Comparison of ENCODE assay signal across 24 mouse cellular contexts in genomic region chr9:120965007-120965406, GRCm38 (mm10). TPM values are rescaled to one million over a fixed set of nuclear protein-coding genes. Genes with fewer than 3 reads are reported as not detected.
DNase-seq lines count a peak whose midpoint lies in the region; TF ChIP-seq lines count a peak whose summit lies in the region.
"Had no signal": no experiment of that assay in that cellular context is flagged by ENCODE, and none has a peak within 500 bp of the region (broad histone marks: within the 10 kb centered on the region; RNA-seq: fewer than 3 reads in every experiment).

No protein-coding gene starts in this region.

- TF ChIP-seq CTCF in layer of hippocampus, adult 2 months (conservative IDR thresholded peaks at IDR 0.05) = no peak

- peak overlapping the region; percentile 14; the same call in 1 of the 2 replicates for H3K27ac ChIP-seq in layer of hippocampus, adult 2 months
- H3K27ac ChIP-seq: embryonic facial prominence, embryonic 12.5 days; embryonic facial prominence, embryonic 15.5 days; forebrain, embryonic 12.5 days; hindbrain, embryonic 14.5 days; hindbrain, postnatal 0 days had no signal

- DNase-seq in adrenal gland, adult (ENCODE audit: inconsistent age in 2 of 2, low spot score in 1 of 2) = peak; percentile 47 to 64
- no peak for DNase-seq in adrenal gland, adult 8-10 months
- peak; percentile 33 to 49 for DNase-seq in adrenal gland, postnatal 36 days
- DNase-seq in adrenal gland, postnatal 4 days (ENCODE audit: low spot score in 2 of 2) = no peak
- DNase-seq in layer of hippocampus, adult 2 months (ENCODE audit: low spot score in 2 of 2) = no peak
- no peak for DNase-seq in layer of hippocampus, postnatal 36 days
- peak; percentile 35 for DNase-seq in brain, adult 2 months (ENCODE audit: low read depth, low spot score)
- no peak for DNase-seq in urinary bladder, postnatal 25 days (ENCODE audit: low spot score)
- DNase-seq: cerebellum, adult 11 months; cerebellum, adult 2 months; cerebellum, adult 9-11 months; cerebellum, postnatal 25 days; gastrocnemius, postnatal 10 days; gastrocnemius, postnatal 36 days; heart, adult 11 months; heart, postnatal 14 days; heart, postnatal 4 days; kidney, adult 18-20 months had no signal

- no peak overlapping the region for H3K4me3 ChIP-seq in layer of hippocampus, adult 2 months
- H3K4me3 ChIP-seq: embryonic facial prominence, embryonic 12.5 days; embryonic facial prominence, embryonic 15.5 days; forebrain, embryonic 12.5 days; heart, embryonic 12.5 days had no signal

RNA-seq across cellular contexts. Expression of gene Ctnnb1, which starts 36.0 kb away (rescaled TPM):
- total RNA-seq in adrenal gland, adult 8-10 months (2022) = 100 to 1,000 TPM; 868 to 952 (median 900) TPM
- total RNA-seq in adrenal gland, postnatal 36 days (2021) = 1,000 to 10,000 TPM in 1 of 2 experiments, 100 to 1,000 TPM in 1; 873 to 1,015 TPM
- total RNA-seq in adrenal gland, postnatal 4 days (2021) = 100 to 1,000 TPM; 718 to 723 TPM
- total RNA-seq in layer of hippocampus, adult 2 months (2021) = 100 to 1,000 TPM; 513 to 546 TPM
- total RNA-seq in layer of hippocampus, postnatal 36 days (2021) = 100 to 1,000 TPM; 576 to 592 TPM

Comparison
In these comparisons a context has a peak if more than half of its experiments do, and no peak if none do; other contexts are left out.
1. DNase-seq: peak in adrenal gland, adult (2 of 2), adrenal gland, postnatal 36 days (2 of 2) and brain, adult 2 months (single experiment); none in adrenal gland, adult 8-10 months (single experiment), adrenal gland, postnatal 4 days (0 of 2), layer of hippocampus, adult 2 months (0 of 2), layer of hippocampus, postnatal 36 days (0 of 2) and urinary bladder, postnatal 25 days (single experiment).